Mouse (Mus musculus) bone marrow macrophage, adult 2 months (primary cell): Measurements from ENCODE around the gene Kif13a. TPM values are rescaled to one million over a fixed set of nuclear protein-coding genes. Genes with fewer than 3 reads are reported as not detected.
A peak's percentile ranks its signal among the peaks of the same experiment; 100 is the strongest.

ENCODE experiments used
- H3K27ac ChIP-seq: 2 replicates; pipeline ENCODE4 v1.5.1; 2012; ENCODE audit warnings: low read depth, low read length; ENCODE audit not compliant: insufficient read depth
- H3K4me1 ChIP-seq: 2 replicates; pipeline ENCODE4 v1.6.1; 2012; ENCODE audit warnings: low read length; ENCODE audit not compliant: control insufficient read depth, insufficient read depth
- H3K4me3 ChIP-seq: 2 replicates; pipeline ENCODE4 v1.5.1; 2012; ENCODE audit warnings: mild to moderate bottlenecking, low read length, moderate library complexity; ENCODE audit not compliant: insufficient read depth
- CTCF ChIP-seq: IDR thresholded peaks from 2 replicates; pipeline ENCODE4 v1.5.1; 2012; ENCODE audit warnings: low read depth, mild to moderate bottlenecking, low read length, moderate library complexity
- POLR2A ChIP-seq: IDR thresholded peaks from 2 replicates; pipeline ENCODE4 v1.6.1; 2012; ENCODE audit warnings: mild to moderate bottlenecking, low read depth, low read length, borderline replicate concordance
- polyA plus RNA-seq: library from polyadenylated mRNA; stranded (reverse); fragments of >200 nt; gene quantifications from 2 replicates; pipeline ENCODE4 v1.2.4, GENCODE M21; 2012; ENCODE audit not compliant: missing spikeins, insufficient read depth, insufficient read length

The Kif13a gene
- polyA plus RNA-seq, 1 experiment = 18.8 TPM

DNA sequence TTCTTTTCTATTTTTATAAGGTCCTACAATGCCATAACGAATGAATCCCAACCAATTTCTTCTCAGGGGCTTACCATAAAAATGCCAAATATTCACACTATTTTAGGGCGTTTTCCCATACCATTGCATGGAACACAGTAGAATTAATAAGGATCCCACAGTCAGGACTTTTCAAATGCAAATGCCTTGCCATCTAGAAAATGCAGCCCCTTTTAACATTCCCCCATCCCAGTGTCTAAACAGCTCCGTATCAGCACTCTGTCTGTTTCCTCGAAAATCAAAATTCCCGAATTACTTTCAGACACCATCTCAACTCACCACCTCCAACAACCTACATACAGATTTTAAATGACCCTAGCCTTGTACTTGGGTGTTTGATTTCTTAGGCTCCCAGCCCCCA, 1.3 kb downstream of the Kif13a start:
- Histone ChIP-seq H3K4me1 (peaks cover 33% of the 10 kb centered on the region), H3K4me3 (peak overlapping the region; percentile 73), H3K27ac (no peak overlapping the region)
- no peak for TF ChIP-seq POLR2A
- no peak for TF ChIP-seq CTCF

GRCm38 (mm10) chr13:46925671-46926070, 4.0 kb downstream of the Kif13a start:
- TF ChIP-seq POLR2A (no peak), CTCF (no peak)
- no peak overlapping the region for H3K27ac ChIP-seq
- H3K4me1 ChIP-seq = peaks cover 30% of the 10 kb centered on the region

GRCm38 (mm10) chr13:46921559-46921958, 8.1 kb downstream of the Kif13a start:
- no peak for TF ChIP-seq CTCF
- no peak for TF ChIP-seq POLR2A
- Histone ChIP-seq H3K4me3 (no peak overlapping the region), H3K4me1 (peaks cover 22% of the 10 kb centered on the region), H3K27ac (no peak overlapping the region)

More at GRCm38 (mm10) chr13:46925671-46926070, 4.0 kb downstream of the Kif13a start:
- H3K4me3 ChIP-seq = no peak overlapping the region

GRCm38 (mm10) chr13:46919797-46920196, 9.9 kb downstream of the Kif13a start:
- Histone ChIP-seq H3K4me3 (no peak overlapping the region), H3K27ac (no peak overlapping the region), H3K4me1 (peaks cover 11% of the 10 kb centered on the region)
- TF ChIP-seq POLR2A = no peak
- TF ChIP-seq CTCF = no peak

GRCm38 (mm10) chr13:46918509-46918908, 11.2 kb downstream of the Kif13a start:
- no peak overlapping the region for H3K27ac ChIP-seq
- TF ChIP-seq POLR2A = no peak
- no peak for TF ChIP-seq CTCF
- H3K4me1 ChIP-seq = peaks cover 18% of the 10 kb centered on the region
- no peak overlapping the region for H3K4me3 ChIP-seq

DNA sequence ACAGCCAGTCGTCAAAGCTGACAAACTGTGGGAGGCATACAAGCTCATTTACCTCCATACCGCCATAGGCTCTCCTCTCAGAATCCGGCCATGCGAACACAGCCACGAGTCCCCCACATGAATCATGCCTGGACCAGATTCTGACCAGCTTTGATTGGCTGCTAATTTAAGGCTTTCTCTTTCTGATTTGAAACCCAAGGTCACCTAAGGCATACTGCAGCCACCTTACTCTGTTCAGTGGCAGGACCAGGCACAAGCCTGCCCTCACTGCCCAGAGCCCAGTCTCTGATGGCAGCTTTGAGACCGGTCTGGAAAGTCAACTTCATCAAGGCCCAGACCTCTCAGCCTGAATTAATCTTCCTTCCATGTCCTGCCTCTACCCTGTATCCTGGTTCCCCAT, 17.7 kb downstream of the Kif13a start:
- no peak overlapping the region for H3K27ac ChIP-seq
- H3K4me1 ChIP-seq = peaks cover 27% of the 10 kb centered on the region
- no peak overlapping the region for H3K4me3 ChIP-seq
- TF ChIP-seq POLR2A (no peak), CTCF (no peak)

DNA sequence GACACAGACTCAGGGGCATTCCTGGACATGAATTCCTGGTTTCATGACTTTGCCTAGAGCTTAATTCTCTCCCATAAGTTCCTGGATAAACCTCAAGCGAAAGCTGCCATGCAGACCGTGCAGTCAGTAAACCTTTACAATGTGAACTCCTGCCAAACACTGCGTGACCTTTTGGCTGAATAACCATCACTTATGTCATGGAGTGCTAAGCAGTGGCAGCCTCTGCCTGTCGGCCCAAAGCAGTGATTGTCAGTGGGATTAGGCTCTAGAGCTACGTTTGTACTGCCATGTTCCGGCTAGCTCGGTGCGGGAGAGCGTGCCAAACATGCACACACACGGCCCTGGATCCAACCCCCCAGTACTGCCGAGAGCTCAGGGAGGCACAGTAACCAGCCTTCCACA, 18.6 kb downstream of the Kif13a start:
- no peak overlapping the region for H3K27ac ChIP-seq
- peaks cover 33% of the 10 kb centered on the region for H3K4me1 ChIP-seq
- TF ChIP-seq POLR2A (no peak), CTCF (no peak)
- H3K4me3 ChIP-seq = no peak overlapping the region

DNA sequence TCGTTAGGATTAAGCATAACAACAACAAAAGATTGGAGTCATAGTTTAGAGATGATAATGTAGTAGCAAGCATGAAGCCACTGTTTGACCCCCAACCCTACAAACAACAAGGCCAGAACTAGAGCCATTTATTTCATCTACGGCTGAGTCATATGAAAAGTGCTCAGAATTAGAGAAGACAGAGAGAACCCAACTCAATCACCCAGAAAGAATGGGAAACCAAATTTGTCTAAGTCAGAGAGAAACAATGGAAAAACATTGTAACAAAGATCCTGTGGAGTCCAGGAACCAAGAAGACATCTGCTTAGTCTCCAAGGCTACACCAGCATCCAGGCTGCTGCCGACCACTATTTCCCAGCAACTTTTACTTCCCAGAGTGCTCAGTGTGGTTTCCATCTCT, 19.7 kb downstream of the Kif13a start:
- TF ChIP-seq CTCF (no peak), POLR2A (no peak)

GRCm38 (mm10) chr13:46909005-46909565, 20.6 kb downstream of the Kif13a start:
- no peak overlapping the region for H3K4me3 ChIP-seq
- H3K27ac ChIP-seq = no peak overlapping the region
- peaks cover 46% of the 10 kb centered on the region for H3K4me1 ChIP-seq
- TF ChIP-seq CTCF = no peak
- no peak for TF ChIP-seq POLR2A

More for the DNA sequence above, 19.7 kb downstream of the Kif13a start:
- no peak overlapping the region for H3K27ac ChIP-seq
- peaks cover 41% of the 10 kb centered on the region for H3K4me1 ChIP-seq
- no peak overlapping the region for H3K4me3 ChIP-seq

DNA sequence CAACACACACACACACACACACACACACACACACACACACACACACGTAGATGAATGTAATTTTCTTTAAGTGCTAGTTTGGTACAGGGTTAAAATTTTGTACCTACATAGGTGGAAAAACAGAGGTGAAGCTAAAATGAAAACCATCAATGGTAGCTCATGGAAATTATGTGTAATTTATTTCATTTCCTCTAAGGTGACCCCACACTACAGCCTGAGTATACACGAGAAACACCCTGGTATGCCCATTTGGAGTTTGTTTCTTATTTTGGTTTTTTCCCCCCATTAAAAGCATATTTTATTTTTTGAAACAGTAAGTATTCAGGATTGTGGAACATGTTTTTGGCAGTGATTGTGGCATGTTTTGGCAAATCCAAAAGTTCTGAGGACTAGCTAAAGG, 21.3 kb downstream of the Kif13a start:
- H3K27ac ChIP-seq = no peak overlapping the region
- TF ChIP-seq POLR2A (no peak), CTCF (no peak)
- H3K4me1 ChIP-seq = peaks cover 39% of the 10 kb centered on the region
- H3K4me3 ChIP-seq = no peak overlapping the region

- TF ChIP-seq POLR2A = no peak
- TF ChIP-seq CTCF = no peak
- Histone ChIP-seq H3K4me1 (peaks cover 37% of the 10 kb centered on the region), H3K4me3 (no peak overlapping the region), H3K27ac (no peak overlapping the region; the same call in 1 of the 2 replicates)
These were observed 21.8 kb downstream of the Kif13a start for GRCm38 (mm10) chr13:46907861-46908260.
